Mouse (Mus musculus): ENCODE measurements at regions not wholly inside any gene's neighbourhood (a gene's known extent, or its start where the extent isn't known, plus 50 kb on each side); places are given as distances from the start of the nearest gene placed in this dataset.

GRCm38 (mm10) chr3:60928910-60929309 is 73.7 kb upstream of the P2ry1 start:
- peak; percentile 4 to 5 for DNase-seq

DNA sequence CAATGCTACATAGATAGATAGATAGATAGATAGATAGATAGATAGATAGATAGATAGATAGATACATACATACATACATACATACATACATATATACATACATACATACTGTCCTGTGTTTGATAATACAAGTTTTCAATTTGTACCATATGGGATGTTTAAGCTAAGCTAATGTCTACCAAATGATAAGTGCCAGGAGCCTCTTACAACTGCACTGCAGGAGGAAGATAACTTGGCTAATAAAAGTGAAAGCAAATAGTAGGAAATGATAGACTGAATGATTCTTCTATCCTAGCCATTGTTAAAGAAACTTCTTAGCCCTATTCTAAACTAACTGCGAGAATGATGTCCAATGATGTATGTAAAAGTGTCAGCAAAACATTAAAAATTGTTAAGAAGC is 68.1 kb upstream of the P2ry1 start:
- DNase-seq = no peak

GRCm38 (mm10) chr3:60941451-60941850 is 61.1 kb upstream of the P2ry1 start:
- DNase-seq = no peak

GRCm38 (mm10) chr3:60948897-60949296 is 53.7 kb upstream of the P2ry1 start:
- no peak for DNase-seq
